Mouse (Mus musculus) ES-Bruce4 (cell line): ENCODE results near the gene Enc1.

ENCODE experiments used
- CTCF ChIP-seq: IDR thresholded peaks from one replicate; pipeline ENCODE4 v1.8.1; 2011; ENCODE audit warnings: low read depth, low read length
- EP300 ChIP-seq: IDR thresholded peaks from 2 replicates; pipeline ENCODE4 v1.6.1; 2011; ENCODE audit warnings: low read depth, low read length; ENCODE audit not compliant: insufficient read depth
- POLR2A ChIP-seq: IDR thresholded peaks from one replicate; pipeline ENCODE4 v1.8.1; 2011; ENCODE audit warnings: low read length; ENCODE audit not compliant: insufficient read depth

DNA sequence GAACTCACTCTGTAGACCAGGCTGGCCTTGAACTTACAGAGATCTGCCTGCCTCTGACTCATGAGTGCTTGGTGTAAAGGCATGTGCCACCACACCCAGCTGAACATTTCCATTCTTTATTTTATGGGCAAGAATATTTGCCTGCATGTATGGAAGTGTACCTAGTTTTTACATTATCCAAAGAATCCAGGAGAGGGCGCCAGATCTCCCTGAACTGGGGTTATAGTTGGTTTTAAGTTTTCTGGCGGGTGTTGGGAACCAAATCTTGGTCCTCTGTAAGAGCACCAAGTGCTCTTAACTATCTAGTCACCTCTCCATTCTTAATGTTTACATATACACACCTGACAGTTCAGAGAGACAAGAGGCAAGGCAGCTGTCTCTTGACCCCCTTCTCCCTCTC is 7.8 kb upstream of the Enc1 start:
- no peak for TF ChIP-seq CTCF
- no peak for TF ChIP-seq POLR2A
- no peak for TF ChIP-seq EP300
